Mouse (Mus musculus) bone marrow macrophage, adult 2 months (primary cell): ENCODE results near the gene Fzd1. TPM values are rescaled to one million over a fixed set of nuclear protein-coding genes. Genes with fewer than 3 reads are reported as not detected.

Experiments
- H3K27ac ChIP-seq: 2 replicates; pipeline ENCODE4 v1.5.1; 2012; ENCODE audit warnings: low read depth, low read length; ENCODE audit not compliant: insufficient read depth
- H3K4me1 ChIP-seq: 2 replicates; pipeline ENCODE4 v1.6.1; 2012; ENCODE audit warnings: low read length; ENCODE audit not compliant: control insufficient read depth, insufficient read depth
- H3K4me3 ChIP-seq: 2 replicates; pipeline ENCODE4 v1.5.1; 2012; ENCODE audit warnings: mild to moderate bottlenecking, low read length, moderate library complexity; ENCODE audit not compliant: insufficient read depth
- CTCF ChIP-seq: IDR thresholded peaks from 2 replicates; pipeline ENCODE4 v1.5.1; 2012; ENCODE audit warnings: low read depth, mild to moderate bottlenecking, low read length, moderate library complexity
- POLR2A ChIP-seq: IDR thresholded peaks from 2 replicates; pipeline ENCODE4 v1.6.1; 2012; ENCODE audit warnings: mild to moderate bottlenecking, low read depth, low read length, borderline replicate concordance
- polyA plus RNA-seq: library from polyadenylated mRNA; stranded (reverse); fragments of >200 nt; gene quantifications from 2 replicates; pipeline ENCODE4 v1.2.4, GENCODE M21; 2012; ENCODE audit not compliant: missing spikeins, insufficient read depth, insufficient read length

Fzd1 gene
- polyA plus RNA-seq, 1 experiment = 0.70 TPM

DNA sequence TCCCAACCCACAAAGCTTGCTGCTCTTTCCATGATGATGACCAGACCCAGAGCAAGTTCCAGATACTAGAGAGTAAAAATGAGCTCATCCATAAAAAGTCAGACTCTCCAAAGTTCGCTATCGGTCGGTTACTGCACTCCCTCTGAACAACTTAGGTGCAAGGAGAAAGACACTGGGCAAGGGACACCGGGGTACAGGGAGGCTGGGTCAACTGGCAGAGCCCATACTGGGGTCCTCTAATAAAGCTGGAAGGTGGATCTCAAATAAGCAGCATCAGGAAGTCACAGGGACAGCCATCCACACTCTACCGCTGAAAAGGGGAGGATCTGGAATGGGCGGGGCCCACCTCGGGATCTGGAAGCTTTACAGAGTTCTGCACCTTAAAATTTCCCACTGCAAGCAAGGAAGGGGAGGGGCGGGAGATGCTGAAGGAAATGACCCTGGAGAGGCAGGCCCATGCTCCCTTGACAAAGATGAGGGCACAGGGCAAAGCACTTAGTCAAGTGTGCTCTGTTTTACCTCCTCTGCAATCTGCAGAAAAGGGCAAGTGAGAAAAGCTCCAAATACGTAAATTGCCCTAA is 3.0 kb downstream of the Fzd1 start:
- Histone ChIP-seq H3K4me3 (no peak overlapping the region), H3K27ac (no peak overlapping the region), H3K4me1 (no peaks in the 10 kb centered on the region)
- TF ChIP-seq CTCF (no peak), POLR2A (no peak)

DNA sequence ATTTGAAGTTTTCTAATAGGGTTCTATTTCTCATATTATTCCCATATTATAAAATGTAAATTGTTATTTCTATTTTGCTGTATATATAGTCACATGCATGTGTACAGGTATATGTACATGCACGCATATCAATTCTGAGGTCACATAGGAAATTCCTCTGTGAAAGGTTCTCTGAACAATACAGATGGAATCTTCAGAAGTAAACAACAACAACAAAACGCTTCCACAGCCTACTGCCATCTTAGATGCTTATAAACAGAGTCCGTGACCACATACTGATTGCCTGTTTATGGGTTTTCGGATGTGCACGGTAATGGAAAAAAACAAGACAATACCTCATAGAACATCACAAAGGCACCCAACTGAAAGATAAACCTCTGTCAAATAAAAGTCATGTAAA is 4.7 kb downstream of the Fzd1 start:
- H3K27ac ChIP-seq = no peak overlapping the region
- no peaks in the 10 kb centered on the region for H3K4me1 ChIP-seq
- TF ChIP-seq CTCF (no peak), POLR2A (no peak)
- H3K4me3 ChIP-seq = no peak overlapping the region

DNA sequence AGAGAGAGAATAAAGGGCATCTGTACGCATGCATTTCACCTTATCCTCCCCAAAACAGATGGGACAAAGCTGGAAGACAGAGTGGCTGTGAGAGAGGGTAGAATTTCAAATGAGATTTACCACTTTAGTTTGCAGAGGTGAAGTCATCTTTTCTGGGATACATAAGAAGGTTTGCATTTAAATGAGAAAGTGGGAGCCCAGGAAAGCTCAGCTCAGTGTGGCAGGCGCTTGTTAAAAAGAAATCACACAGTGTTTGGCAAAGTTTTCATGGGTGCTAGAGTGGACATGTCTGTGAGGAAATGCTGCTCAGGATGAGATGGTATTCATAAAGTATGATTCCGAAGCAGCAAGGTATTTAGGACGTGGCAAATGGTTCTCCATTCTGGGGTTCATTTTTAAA is 15.1 kb downstream of the Fzd1 start:
- Histone ChIP-seq H3K4me3 (no peak overlapping the region), H3K27ac (no peak overlapping the region), H3K4me1 (no peaks in the 10 kb centered on the region)
- no peak for TF ChIP-seq CTCF
- TF ChIP-seq POLR2A = no peak

DNA sequence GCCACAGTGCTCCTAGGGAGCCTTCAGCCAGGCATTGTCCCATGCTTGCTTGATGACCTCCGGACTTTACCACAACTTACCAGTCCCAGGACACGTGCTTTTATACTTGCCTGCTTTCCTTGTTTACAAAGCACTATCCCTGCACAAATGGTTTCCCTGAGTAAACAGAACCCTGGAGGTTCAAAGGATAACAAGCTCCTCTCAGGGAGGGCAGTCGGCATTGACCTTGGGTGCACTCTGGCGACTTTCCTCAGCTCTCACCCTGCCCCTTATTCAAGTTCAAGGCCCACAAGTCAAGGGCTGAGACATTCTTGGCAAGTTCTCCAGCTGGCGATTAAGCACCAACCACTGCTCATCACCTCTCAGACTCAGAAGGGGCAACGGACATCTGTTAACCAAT is 20.8 kb downstream of the Fzd1 start:
- H3K4me1 ChIP-seq = no peaks in the 10 kb centered on the region
- H3K4me3 ChIP-seq = no peak overlapping the region
- TF ChIP-seq CTCF (no peak), POLR2A (no peak)
- no peak overlapping the region for H3K27ac ChIP-seq

DNA sequence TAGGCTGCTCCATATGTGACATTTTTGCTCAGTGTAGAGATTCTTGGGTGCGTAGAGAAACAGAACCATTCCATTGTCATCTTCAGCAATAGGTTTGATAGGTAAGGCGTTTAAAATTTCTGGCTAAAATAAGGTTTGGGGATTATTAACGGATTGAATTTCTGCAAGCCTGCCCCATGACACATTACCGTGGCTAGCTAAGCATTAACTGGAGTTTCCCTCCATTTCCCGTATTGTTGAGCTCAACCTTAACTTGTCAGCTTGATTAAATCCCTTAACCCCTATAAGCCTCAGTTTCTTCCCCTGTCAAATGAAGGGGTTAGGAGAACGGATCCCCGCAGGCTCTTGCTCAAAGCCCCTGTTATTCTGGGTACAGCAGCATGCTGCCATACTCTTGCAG is 22.4 kb downstream of the Fzd1 start:
- TF ChIP-seq CTCF (no peak), POLR2A (no peak)
- Histone ChIP-seq H3K4me1 (no peaks in the 10 kb centered on the region), H3K4me3 (no peak overlapping the region), H3K27ac (no peak overlapping the region)

DNA sequence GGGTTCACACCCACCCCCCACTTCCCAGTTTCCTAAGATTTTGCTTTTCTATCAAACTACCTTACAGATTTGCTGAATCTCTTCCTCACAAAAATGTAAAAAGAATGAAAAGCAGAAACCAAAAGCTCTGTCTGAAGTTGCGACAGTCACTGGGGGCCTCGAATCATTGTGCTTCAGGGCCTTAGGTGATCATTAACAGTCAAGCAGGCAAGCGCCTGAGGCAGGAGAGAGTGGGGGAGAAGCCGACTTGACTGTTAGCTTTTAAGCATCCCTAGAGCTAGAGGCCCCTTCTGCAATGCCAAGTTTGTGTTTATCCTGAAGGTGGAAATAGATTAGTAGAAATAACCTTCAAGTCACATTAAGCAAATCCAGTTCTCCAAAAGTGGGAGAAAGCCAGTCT is 24.6 kb downstream of the Fzd1 start:
- Histone ChIP-seq H3K27ac (no peak overlapping the region), H3K4me3 (no peak overlapping the region), H3K4me1 (no peaks in the 10 kb centered on the region)
- no peak for TF ChIP-seq CTCF

DNA sequence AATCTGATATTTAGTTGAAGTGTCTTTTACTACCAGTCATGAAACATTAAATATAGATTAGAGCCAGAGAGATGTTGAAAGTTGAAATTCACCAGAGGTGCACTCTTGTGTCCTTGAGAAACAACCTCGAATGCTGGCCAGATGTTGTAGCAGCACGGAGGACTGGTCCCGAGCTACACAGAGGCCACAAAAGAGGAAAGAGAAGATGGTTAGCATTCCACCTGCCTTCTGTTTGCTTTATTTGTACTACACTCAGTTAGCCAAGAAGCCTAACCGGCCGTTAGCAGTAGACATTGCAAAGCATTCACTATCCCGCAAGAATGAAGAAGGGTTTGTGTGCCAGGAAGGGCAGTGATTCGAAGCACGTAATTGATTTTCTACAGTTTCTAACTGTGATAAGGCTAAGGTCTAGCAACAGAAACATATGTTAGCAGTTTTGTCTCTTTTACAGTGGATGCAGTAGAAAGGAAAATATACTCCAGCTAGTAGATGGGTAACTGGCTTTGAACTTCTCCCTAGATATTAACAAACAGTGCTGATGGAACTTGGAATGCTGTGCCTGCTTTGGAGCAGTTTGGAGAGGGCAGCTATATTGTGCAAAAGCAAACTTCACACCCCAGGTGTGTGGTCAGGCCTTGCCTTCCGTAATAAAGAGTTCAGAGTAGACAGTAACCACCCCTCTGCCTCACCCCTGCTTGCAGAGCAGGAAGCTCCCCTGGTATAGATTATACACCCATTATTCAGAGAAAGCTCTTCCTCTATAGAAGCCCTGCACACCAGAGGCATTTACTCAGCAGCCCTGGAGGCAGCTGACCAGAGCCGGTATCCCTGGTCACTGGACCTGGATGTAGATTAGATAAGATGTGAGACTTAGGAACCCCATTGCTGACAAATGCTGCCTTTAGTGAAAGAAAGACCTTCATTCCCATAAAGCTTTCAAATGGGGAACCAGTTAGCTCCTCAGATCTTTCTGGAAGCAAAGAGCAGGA is 25.3 kb downstream of the Fzd1 start:
- H3K4me3 ChIP-seq = no peak overlapping the region
- no peak for TF ChIP-seq CTCF
- TF ChIP-seq POLR2A = no peak
- H3K4me1 ChIP-seq = no peaks in the 10 kb centered on the region
- no peak overlapping the region for H3K27ac ChIP-seq

DNA sequence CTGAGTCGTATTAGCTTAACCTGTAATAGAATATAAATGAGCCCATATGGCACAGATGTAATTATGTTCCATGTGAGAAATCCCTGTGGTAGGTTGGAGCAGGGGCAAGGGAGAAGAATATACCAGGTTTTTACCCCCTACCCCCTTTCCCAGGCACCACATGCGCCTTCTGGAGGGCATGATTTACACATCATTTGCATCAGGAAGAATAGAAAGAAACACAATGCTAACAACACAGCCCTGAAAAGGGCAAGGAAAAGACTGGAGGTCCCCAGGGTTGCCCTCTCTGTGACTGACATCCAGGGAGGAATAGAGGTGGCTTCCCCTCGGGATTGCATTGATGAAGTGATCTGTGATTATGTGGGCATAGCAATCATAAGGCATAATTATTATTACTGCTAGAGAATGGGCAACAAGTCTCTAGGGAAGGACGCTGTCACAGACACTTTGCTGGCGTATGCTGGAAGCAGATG is 26.1 kb downstream of the Fzd1 start:
- no peak overlapping the region for H3K4me3 ChIP-seq
- H3K27ac ChIP-seq = no peak overlapping the region
- TF ChIP-seq POLR2A (no peak), CTCF (no peak)
- H3K4me1 ChIP-seq = no peaks in the 10 kb centered on the region

DNA sequence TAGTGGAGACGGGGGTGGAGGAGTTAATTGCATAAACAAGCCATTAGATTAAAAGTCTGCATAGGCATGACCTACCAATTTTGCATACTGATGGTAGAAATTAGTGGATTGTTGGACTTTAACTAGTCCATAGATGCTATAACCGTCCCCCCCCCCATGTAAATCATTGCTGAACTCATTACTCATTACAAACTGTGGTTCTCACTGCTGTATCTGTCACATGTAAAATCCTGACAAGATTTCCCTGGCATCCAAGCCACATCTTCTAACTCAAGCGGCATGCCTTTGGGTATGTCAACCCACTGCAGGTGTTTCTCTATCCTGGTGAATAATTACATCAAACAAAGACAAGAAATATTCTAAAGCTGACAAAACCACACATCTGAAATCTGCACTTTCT is 26.8 kb downstream of the Fzd1 start:
- Histone ChIP-seq H3K27ac (no peak overlapping the region), H3K4me3 (no peak overlapping the region), H3K4me1 (no peaks in the 10 kb centered on the region)
- TF ChIP-seq CTCF (no peak), POLR2A (no peak)
